In genomic region chr8:3705711-3706110, GRCm38 (mm10) we compare ENCODE assay signal across 11 mouse cellular contexts. TPM values are rescaled to one million over a fixed set of nuclear protein-coding genes. Genes with fewer than 3 reads are reported as not detected.
DNase-seq lines count a peak whose midpoint lies in the region; ATAC-seq and TF ChIP-seq lines count a peak whose summit lies in the region.
"Had no signal": no experiment of that assay in that cellular context is flagged by ENCODE, and none has a peak within 500 bp of the region (broad histone marks: within the 10 kb centered on the region; RNA-seq: fewer than 3 reads in every experiment).

No protein-coding gene starts in this region.

- no peak overlapping the region for H3K4me3 ChIP-seq in left cerebral cortex, adult 2 months

- no peak for ATAC-seq in cerebellum, adult (ENCODE audit: insufficient number of reproducible peaks, low FRiP score, low TSS enrichment)

- DNase-seq in cerebellum, postnatal 10 days, result peak; percentile 32 to 43
- DNase-seq in left cerebral cortex, adult 2 months (ENCODE audit: extremely low spot score in 1 of 2, low spot score in 2 of 2), result peak; percentile 30
- DNase-seq in left cerebral cortex, postnatal 36 days (ENCODE audit: low spot score in 2 of 2), result no peak
- DNase-seq in Muller cell, postnatal 12 days (ENCODE audit: inconsistent ontology term), result peak; percentile 1
- DNase-seq in lung, postnatal 14 days, result peak; percentile 10
- no peak for DNase-seq in gastrocnemius, postnatal 36 days
- no peak for DNase-seq in urinary bladder, postnatal 36 days (ENCODE audit: low spot score in 2 of 2)

- intact Hi-C loops in left cerebral cortex, adult 2 months (cut with DNase I), result no loop called here
- intact Hi-C loops in left cerebral cortex, postnatal 36 days (cut with DNase I), result no loop called here
- intact Hi-C loops in gastrocnemius, postnatal 36 days (cut with DNase I), result no loop called here

- TF ChIP-seq CTCF in left cerebral cortex, adult 2 months (IDR thresholded peaks at IDR 0.05), result peak; percentile 48

- H3K27ac ChIP-seq in left cerebral cortex, adult 2 months, result no peak overlapping the region
- H3K27ac ChIP-seq: macrophage had no signal

RNA-seq across cellular contexts. Expression of gene Fcer2a, which starts 11.7 kb away (rescaled TPM):
- total RNA-seq in left cerebral cortex, adult 2 months (2021), result not detected
- total RNA-seq in left cerebral cortex, postnatal 36 days (2021), result not detected
- total RNA-seq in gastrocnemius, postnatal 36 days (2021), result not detected
- total RNA-seq: gastrocnemius, adult 8-10 months had no signal

RNA-seq across cellular contexts. Expression of gene Clec4g, which starts 14.7 kb away (rescaled TPM):
- not detected for total RNA-seq in left cerebral cortex, adult 2 months (2021)
- total RNA-seq in left cerebral cortex, postnatal 36 days (2021), result not detected
- not detected for total RNA-seq in gastrocnemius, postnatal 36 days (2021)
- total RNA-seq: ES-E14; gastrocnemius, adult 8-10 months had no signal

RNA-seq across cellular contexts. Expression of gene Trappc5, which starts 29.6 kb away (rescaled TPM):
- total RNA-seq in left cerebral cortex, adult 2 months (2021), result 10 to 100 TPM; 26.4 to 27.2 TPM
- total RNA-seq in left cerebral cortex, postnatal 36 days (2021), result 10 to 100 TPM; 25.5 to 26.8 TPM
- 10 to 100 TPM; 16.3 to 16.8 TPM for total RNA-seq in gastrocnemius, postnatal 36 days (2021)

RNA-seq across cellular contexts. Expression of gene Fcor, which starts 33.5 kb away (rescaled TPM):
- 10 to 100 TPM; 10.8 to 14.2 TPM for total RNA-seq in left cerebral cortex, adult 2 months (2021)
- total RNA-seq in left cerebral cortex, postnatal 36 days (2021), result 10 to 100 TPM; 11.3 to 12.0 TPM
- total RNA-seq in gastrocnemius, postnatal 36 days (2021), result not detected

RNA-seq across cellular contexts. Expression of gene Mcemp1, which starts 40.2 kb away (rescaled TPM):
- total RNA-seq in left cerebral cortex, adult 2 months (2021), result under 1 TPM; 0.23 to 0.37 TPM
- under 1 TPM in 1 of 2 experiments, not detected in 1; 0.61 TPM for total RNA-seq in left cerebral cortex, postnatal 36 days (2021)
- total RNA-seq in gastrocnemius, postnatal 36 days (2021), result not detected
- total RNA-seq: gastrocnemius, adult 8-10 months had no signal

Comparison
In these comparisons a context has a peak if more than half of its experiments do, and no peak if none do; other contexts are left out.
1. DNase-seq: peak in cerebellum, postnatal 10 days (2 of 2), left cerebral cortex, adult 2 months (2 of 2), Muller cell, postnatal 12 days (single experiment) and lung, postnatal 14 days (single experiment); none in left cerebral cortex, postnatal 36 days (0 of 2), gastrocnemius, postnatal 36 days (0 of 2) and urinary bladder, postnatal 36 days (0 of 2).